Mouse (Mus musculus) left cerebral cortex, adult 11 months (tissue): ENCODE results near the gene Wdr41.

Experiments used
- DNase-seq: peaks from one replicate; pipeline ENCODE4 v3.0.0; 2022; ENCODE audit warnings: low spot score

Gene Wdr41

DNA sequence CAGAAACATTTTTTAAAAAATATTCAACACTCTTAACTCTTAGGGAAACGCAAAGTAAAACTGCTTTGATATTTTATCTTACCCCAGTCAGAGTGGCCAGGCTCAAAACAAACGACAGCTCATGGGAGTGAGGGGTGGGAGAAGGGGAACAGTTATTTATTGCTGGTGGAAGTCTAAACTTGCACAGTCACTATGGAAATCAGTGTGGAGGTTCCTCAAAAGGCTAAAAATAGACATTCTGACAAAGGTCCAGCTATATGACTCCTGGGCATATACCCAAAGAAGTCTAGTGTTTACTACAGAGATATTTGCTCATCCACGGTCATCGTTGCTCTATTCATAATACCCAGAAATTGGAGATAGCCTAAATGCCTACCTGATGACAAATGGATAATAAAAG lies 62.1 kb downstream of the Wdr41 start:
- DNase-seq, result no peak

DNA sequence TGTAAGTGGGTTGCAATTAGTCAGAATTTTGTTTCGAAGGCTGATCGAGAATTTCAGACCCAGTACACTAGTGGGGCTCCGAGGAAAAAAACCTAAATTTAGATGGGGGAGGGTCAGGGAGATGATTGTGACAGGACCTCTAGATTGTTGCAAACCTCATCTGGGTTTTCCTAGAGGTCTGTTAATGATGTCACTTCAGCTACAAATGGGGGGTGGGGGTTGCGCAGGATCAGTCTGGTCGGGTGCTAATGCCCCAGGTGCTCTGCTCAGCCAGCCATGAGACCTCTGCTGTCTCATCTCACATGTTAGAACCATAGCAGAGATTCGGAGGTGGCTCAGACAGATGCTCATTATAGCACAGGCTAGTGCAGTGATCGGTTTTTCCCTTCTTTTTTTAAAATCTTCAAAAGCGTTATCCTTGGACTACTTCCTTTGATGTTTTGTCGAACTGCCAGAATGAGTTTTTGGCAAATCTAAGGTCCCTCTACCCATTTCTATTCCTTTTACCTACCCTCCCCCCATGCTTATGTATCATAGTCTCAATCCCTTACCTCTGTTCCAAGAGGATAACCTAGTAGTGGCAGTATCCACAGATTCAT lies 64.1 kb downstream of the Wdr41 start:
- no peak for DNase-seq

DNA sequence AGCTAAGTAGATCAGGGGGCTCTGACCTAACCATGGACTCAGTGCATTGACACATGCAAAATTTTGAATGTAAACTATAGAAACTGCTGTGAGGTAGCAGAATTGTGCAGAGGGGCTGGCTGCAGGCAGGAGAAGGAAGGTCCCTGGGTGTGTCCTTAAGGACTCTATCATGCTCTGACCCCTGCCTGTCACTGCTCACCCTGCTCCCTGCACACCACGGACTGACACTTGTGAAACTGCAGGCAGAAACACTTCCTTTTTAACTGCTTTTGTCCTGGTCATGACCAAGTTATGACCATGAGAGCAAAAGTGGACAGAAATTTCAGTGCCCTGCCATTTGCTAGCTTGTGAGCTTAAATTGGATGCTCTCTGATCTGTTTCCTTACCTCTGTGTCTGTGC lies 68.0 kb downstream of the Wdr41 start:
- no peak for DNase-seq

DNA sequence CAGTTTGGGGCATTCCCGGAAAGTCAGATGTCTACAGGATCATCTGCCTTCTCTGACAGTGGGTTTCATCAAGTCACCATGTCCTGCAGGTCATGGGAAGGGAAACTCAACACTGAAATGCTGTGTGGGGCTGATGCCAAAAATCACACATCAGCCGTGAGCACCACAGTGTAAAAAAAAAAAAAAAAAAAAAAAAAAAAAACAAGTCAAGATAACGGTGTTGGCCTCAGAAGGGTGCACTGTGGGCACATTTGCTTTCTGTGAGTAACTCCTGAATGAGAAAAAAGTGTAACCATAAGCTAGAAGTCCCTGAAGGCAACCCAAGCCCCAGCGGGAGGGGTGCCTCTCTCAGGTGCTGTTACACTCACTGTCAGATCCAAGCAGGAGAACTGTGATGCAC lies 74.3 kb downstream of the Wdr41 start:
- DNase-seq, result no peak

DNA sequence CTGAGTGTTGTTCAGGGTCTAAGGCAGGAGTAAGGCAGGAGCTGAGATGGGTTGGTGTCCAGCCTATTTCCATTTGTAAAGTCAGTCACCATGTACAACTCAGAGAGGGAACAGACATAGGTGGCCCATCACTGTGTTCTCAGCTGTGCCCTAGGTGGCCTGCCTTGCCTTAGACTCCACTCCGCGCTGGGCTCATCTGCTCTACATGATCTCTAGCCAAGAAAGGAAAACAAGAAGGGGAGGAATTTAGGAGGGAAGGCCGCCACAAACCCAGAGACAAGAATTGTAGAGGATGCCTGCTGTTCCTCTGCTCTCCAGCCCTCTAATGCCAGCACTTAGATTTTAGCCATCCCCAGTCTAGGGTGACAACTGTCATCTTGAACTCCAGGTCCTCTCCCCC lies 76.3 kb downstream of the Wdr41 start:
- no peak for DNase-seq

DNA sequence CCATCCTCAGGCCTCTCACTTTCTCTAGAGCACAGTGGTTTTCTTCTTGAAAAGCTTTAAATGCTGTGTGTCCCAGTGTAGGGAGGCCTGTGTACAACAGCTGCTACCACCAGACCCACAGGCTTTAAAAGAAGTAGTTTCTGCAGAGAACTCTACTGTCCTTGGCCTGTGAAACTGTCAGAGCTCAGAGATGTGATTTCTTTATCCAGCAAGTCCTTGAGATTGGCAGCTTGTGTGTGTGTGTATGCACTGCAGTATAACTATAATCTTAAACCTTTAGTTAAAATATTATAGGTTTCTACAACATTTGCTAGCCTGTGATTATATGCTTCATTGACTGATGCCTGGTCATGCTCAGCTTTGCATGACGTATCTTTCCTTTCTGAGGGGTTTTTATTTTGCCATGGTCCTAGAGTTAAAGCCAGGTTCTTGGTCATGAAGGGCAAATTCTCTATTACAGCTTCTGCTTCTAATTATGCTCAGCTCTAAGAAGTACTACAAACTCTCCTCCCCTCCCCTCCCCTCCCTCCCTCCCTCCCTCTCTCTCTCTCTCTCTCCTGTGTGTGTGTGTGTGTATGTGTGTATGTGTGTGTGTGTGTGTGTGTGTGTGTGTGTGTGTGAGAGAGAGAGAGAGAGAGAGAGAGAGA lies 79.7 kb downstream of the Wdr41 start:
- DNase-seq, result no peak

DNA sequence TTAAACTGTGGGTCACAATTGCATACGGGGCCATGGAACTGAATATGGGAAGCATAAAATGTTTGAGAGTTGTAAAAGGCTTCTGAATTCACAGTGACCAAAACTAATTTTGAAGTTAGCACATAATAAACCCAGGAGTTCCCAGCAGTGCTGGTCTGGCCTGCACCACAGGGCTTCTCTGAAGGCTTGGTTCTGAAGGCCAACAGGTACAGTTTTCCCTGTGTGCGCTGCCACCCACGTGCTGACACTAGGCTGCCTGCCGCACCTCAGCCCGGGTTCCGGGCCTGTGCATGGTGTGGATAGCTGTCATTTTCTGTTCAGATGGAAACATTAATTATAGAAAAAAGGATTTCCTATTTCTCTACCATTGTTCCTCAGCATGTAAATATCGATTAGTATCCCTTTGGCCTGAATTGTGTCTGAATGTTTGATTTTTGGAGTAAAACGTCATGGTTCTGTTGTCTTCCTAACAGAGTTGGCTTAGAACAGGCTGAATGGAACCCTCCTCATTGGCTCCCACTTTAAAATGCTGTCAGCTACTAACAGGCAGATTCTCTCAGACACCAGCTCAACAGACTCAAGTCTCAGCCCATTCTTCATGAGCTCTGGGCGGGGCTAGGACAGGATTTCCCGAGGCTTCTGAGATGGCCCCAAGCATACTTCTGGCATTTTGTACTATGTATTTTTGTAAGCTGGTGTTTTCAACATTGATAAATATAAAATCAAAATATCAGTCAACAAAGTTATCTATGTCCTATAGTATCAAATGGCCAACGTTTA lies 80.5 kb downstream of the Wdr41 start:
- no peak for DNase-seq

DNA sequence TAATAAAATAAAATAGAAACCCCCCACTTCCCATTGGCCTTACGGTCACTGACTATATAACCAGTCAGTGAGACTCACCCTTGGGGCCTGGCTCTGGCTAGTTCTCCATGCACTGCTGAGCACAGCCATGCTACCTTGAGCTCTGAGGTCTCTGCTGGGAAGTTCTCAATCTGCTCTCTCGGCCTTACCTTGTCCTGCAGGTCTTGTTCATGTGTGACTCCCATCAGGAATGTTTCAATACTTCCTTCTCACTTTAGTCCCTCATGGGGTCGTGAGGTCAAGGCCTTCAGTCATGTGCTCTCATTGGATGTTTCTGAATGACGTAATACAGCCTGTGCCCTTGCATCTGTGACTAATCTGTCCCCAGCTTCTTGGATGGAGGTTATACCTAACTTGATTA lies 82.7 kb downstream of the Wdr41 start:
- DNase-seq, result no peak

DNA sequence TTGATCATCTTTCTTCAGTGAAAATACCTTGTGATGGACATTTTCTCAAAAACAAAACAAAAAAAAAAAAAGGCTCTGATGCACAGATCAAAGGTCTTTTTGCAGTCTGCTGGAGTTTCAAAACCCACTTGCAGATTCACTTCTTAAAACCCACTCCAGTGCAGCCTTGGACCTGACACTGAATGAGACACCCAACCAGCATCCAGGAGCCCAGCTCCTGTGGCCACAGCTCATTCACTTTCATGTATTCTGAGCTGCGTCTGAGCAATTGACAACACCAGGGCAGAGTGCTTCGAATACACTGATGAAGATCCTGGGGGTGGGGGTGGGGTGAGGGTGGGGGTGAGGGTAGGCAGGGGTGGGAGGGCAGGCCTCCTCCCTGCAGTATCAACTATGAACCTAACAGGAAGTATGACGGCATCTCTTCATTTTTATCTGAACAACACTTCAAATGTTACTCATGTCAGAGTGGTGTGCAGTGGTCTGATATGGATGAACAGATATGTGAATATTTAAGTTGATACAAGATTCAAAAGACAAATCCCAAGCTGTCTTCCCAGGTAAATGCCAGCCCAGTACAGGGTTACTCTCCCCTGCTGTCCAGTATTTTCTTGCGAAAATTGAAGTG lies 87.4 kb downstream of the Wdr41 start:
- no peak for DNase-seq

DNA sequence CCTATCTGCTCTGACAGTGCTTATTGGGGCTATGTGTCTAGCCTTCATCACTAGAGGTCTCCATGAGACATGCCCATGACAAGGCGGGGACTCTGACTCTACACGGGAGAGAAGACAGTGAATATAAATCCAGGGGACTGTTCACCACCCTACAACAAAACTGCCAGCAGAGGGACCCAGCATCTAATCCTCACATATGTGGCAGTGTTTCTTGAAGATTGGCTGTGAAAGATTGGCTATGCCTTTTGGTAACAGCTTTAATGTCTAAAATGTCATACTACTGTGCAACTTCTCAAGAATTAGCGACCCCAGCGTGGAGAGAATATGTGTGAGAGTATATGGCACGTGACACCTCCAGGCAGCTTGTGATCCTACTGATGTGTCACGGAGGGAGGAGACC lies 91.7 kb downstream of the Wdr41 start:
- no peak for DNase-seq

DNA sequence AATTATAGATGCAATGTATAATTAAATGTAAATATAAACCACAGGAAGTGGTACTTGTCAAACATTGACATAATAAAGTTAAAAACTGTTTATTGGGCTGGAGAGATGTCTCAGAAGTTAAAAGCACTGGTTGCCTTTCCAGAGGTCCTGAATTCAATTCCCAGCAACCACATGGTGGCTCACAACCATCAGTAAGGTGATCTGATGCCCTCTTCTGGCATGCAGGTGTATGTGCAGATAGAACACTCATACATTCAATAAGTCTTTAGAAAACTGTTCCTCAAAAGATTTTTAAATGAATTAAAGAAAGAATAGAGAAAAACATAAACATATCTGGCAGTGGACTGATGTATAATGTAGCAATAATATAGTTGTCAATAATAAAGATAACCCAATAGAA lies 94.1 kb downstream of the Wdr41 start:
- no peak for DNase-seq
